Comparison of ENCODE assay signal across 24 mouse cellular contexts in genomic region chr16:3893739-3894138, GRCm38 (mm10). TPM values are rescaled to one million over a fixed set of nuclear protein-coding genes. Genes with fewer than 3 reads are reported as not detected.
DNase-seq lines count a peak whose midpoint lies in the region; ATAC-seq and TF ChIP-seq lines count a peak whose summit lies in the region.
"Had no signal": no experiment of that assay in that cellular context is flagged by ENCODE, and none has a peak within 500 bp of the region (broad histone marks: within the 10 kb centered on the region; RNA-seq: fewer than 3 reads in every experiment).

No protein-coding gene starts in this region.

- peaks cover 8% of the 10 kb centered on the region; the same call in 1 of the 2 replicates for H3K4me1 ChIP-seq in heart, embryonic 10.5 days
- peaks cover 89% of the 10 kb centered on the region for H3K4me1 ChIP-seq in megakaryocyte, embryonic 14.5 days
- peaks cover 9% of the 10 kb centered on the region for H3K4me1 ChIP-seq in heart, embryonic 15.5 days (replicated peaks)
- no peaks in the 10 kb centered on the region for H3K4me1 ChIP-seq in stomach, postnatal 0 days (replicated peaks; ENCODE audit: control insufficient read depth, insufficient read depth)
- H3K4me1 ChIP-seq: hindbrain, embryonic 12.5 days had no signal

- H3K4me2 ChIP-seq in heart, embryonic 15.5 days: no peak overlapping the region
- no peak overlapping the region for H3K4me2 ChIP-seq in stomach, postnatal 0 days (replicated peaks; ENCODE audit: low read depth)
- H3K4me2 ChIP-seq: embryonic facial prominence, embryonic 13.5 days; hindbrain, embryonic 12.5 days; midbrain, embryonic 11.5 days had no signal

- H3K9me3 ChIP-seq in heart, embryonic 10.5 days: no peaks in the 10 kb centered on the region
- no peaks in the 10 kb centered on the region for H3K9me3 ChIP-seq in megakaryocyte, embryonic 14.5 days
- H3K9me3 ChIP-seq in heart, embryonic 15.5 days (replicated peaks): no peaks in the 10 kb centered on the region
- H3K9me3 ChIP-seq in stomach, postnatal 0 days (ENCODE audit: control insufficient read depth, low read length): no peaks in the 10 kb centered on the region
- H3K9me3 ChIP-seq: embryonic facial prominence, embryonic 13.5 days; hindbrain, embryonic 12.5 days; liver, embryonic 13.5 days had no signal

- no peak for TF ChIP-seq CTCF in stomach, postnatal 0 days (IDR thresholded peaks at IDR 0.05; ENCODE audit: low read depth)
- no peak for TF ChIP-seq CTCF in left cerebral cortex, adult 2 months (IDR thresholded peaks at IDR 0.05)

- no peaks in the 10 kb centered on the region for H3K27me3 ChIP-seq in heart, embryonic 10.5 days (ENCODE audit: insufficient read depth, poor library complexity, severe bottlenecking)
- H3K27me3 ChIP-seq in megakaryocyte, embryonic 14.5 days (replicated peaks): no peaks in the 10 kb centered on the region
- H3K27me3 ChIP-seq in heart, embryonic 15.5 days: no peaks in the 10 kb centered on the region
- H3K27me3 ChIP-seq in stomach, postnatal 0 days (ENCODE audit: control insufficient read depth, insufficient read depth, low read length): no peaks in the 10 kb centered on the region
- H3K27me3 ChIP-seq: embryonic facial prominence, embryonic 13.5 days; hindbrain, embryonic 12.5 days; liver, embryonic 13.5 days had no signal

- peak overlapping the region; percentile 38; the same call in 1 of the 2 replicates for H3K27ac ChIP-seq in heart, embryonic 10.5 days
- peak overlapping the region; percentile 65 for H3K27ac ChIP-seq in heart, embryonic 15.5 days
- 0 out of 2 replicates have a peak overlapping the region, but pooled peaks have one; percentile 24 for H3K27ac ChIP-seq in stomach, postnatal 0 days (replicated peaks)
- no peak overlapping the region for H3K27ac ChIP-seq in left cerebral cortex, adult 2 months
- H3K27ac ChIP-seq: embryonic facial prominence, embryonic 13.5 days; hindbrain, embryonic 12.5 days; layer of hippocampus, adult 2 months had no signal

- ATAC-seq in megakaryocyte, adult 5-6 weeks (ENCODE audit: poor library complexity, severe bottlenecking): no peak
- ATAC-seq in heart, embryonic 15.5 days (replicated peaks; ENCODE audit: insufficient number of reproducible peaks, insufficient read depth, low FRiP score, low read depth): 0 out of 2 replicates have a peak, but pooled peaks have one; percentile 67
- no peak for ATAC-seq in stomach, postnatal 0 days (ENCODE audit: low FRiP score, low TSS enrichment)
- ATAC-seq: forebrain, embryonic 14.5 days had no signal

- no peak for TF ChIP-seq EP300 in stomach, postnatal 0 days (optimal IDR thresholded peaks at IDR 0.05)

- H3K9ac ChIP-seq in heart, embryonic 15.5 days: no peak overlapping the region
- H3K9ac ChIP-seq in stomach, postnatal 0 days (ENCODE audit: low read length): no peak overlapping the region
- H3K9ac ChIP-seq: embryonic facial prominence, embryonic 13.5 days; hindbrain, embryonic 12.5 days; liver, embryonic 13.5 days had no signal

- H3K4me3 ChIP-seq in heart, embryonic 10.5 days: no peak overlapping the region
- peak overlapping the region; percentile 82 for H3K4me3 ChIP-seq in megakaryocyte, embryonic 14.5 days (replicated peaks)
- H3K4me3 ChIP-seq in heart, embryonic 15.5 days: no peak overlapping the region
- no peak overlapping the region for H3K4me3 ChIP-seq in stomach, postnatal 0 days (ENCODE audit: low read depth, low read length)
- no peak overlapping the region for H3K4me3 ChIP-seq in left cerebral cortex, adult 2 months
- H3K4me3 ChIP-seq: embryonic facial prominence, embryonic 13.5 days; hindbrain, embryonic 12.5 days; layer of hippocampus, adult 2 months; liver, embryonic 13.5 days had no signal

- intact Hi-C loops in left cerebral cortex, adult 2 months (cut with DNase I): no loop called here

- H3K36me3 ChIP-seq in heart, embryonic 10.5 days: peaks cover 35% of the 10 kb centered on the region
- peaks cover 73% of the 10 kb centered on the region for H3K36me3 ChIP-seq in megakaryocyte, embryonic 14.5 days (replicated peaks; ENCODE audit: low read length)
- peaks cover 17% of the 10 kb centered on the region; the same call in 1 of the 2 replicates for H3K36me3 ChIP-seq in heart, embryonic 15.5 days
- H3K36me3 ChIP-seq in stomach, postnatal 0 days (ENCODE audit: control insufficient read depth, insufficient read depth, low read length): peaks cover 4% of the 10 kb centered on the region

- no peak for DNase-seq in heart, embryonic 10.5 days (ENCODE audit: low spot score)
- DNase-seq in heart, postnatal 4 days: no peak
- no peak for DNase-seq in stomach, postnatal 0 days (ENCODE audit: low spot score)
- no peak for DNase-seq in adrenal gland, adult 2 months
- no peak for DNase-seq in left cerebral cortex, adult 2 months (ENCODE audit: extremely low spot score in 1 of 2, low spot score in 2 of 2)
- DNase-seq: B cell, adult 2 months; cerebellum, adult 9-11 months; gastrocnemius, postnatal 36 days; kidney, adult 18-20 months; kidney, postnatal 10 days; layer of hippocampus, postnatal 36 days; left cerebral cortex, postnatal 4 days; liver, embryonic 13.5 days; lung, postnatal 14 days; retina, postnatal 1 day; thymus, postnatal 14 days had no signal

- 44% methylated on average over 3 of the region's 3 CpGs for WGBS in heart, embryonic 10.5 days
- WGBS in heart, embryonic 15.5 days: 16% methylated on average over 3 of the region's 3 CpGs
- WGBS in stomach, postnatal 0 days: 52% methylated on average over 3 of the region's 3 CpGs

RNA-seq across cellular contexts. Expression of gene Gm20695, which starts 9.3 kb away (rescaled TPM):
- 0.71 and 1.4 TPM in 2 replicates for polyA plus RNA-seq in heart, embryonic 10.5 days (2016; fragmentation: Nextera tagmentation; extraction: Ambion mirVana)
- 1 to 10 TPM in 1 of 2 experiments, not detected in 1; 1.4 TPM for total RNA-seq in heart, postnatal 4 days (2021)
- polyA plus RNA-seq in megakaryocyte, embryonic 14.5 days (2012; ENCODE audit: insufficient read depth, low replicate concordance): not detected in 2 replicates
- total RNA-seq in megakaryocyte, adult 5-6 weeks (2015): not detected in 2 replicates
- 0.98 and 1.3 TPM in 2 replicates for total RNA-seq in megakaryocyte, adult 5-6 weeks (2017)
- 0.58 and 0.93 TPM in 2 replicates for polyA plus RNA-seq in heart, embryonic 15.5 days (2015; fragmentation: Nextera tagmentation; extraction: Ambion mirVana)
- polyA plus RNA-seq in stomach, postnatal 0 days (2015; fragmentation: Nextera tagmentation; extraction: Ambion mirVana): 0.75 and 1.9 TPM in 2 replicates
- under 1 TPM in 1 of 2 experiments, not detected in 1; 0.52 TPM for total RNA-seq in adrenal gland, adult 2 months (2021)
- not detected in 2 replicates for polyA plus RNA-seq in adrenal gland, adult 2 months (2012; rRNA removed)
- total RNA-seq in left cerebral cortex, adult 2 months (2021): 1 to 10 TPM in 1 of 2 experiments, not detected in 1; 1.2 TPM
- total RNA-seq: gastrocnemius, postnatal 36 days had no signal

RNA-seq across cellular contexts. Expression of gene Zfp597, which starts 9.4 kb away (rescaled TPM):
- 5.4 and 6.5 TPM in 2 replicates for polyA plus RNA-seq in heart, embryonic 10.5 days (2016; fragmentation: Nextera tagmentation; extraction: Ambion mirVana)
- 10 to 100 TPM; 12.4 to 15.5 TPM for total RNA-seq in heart, postnatal 4 days (2021)
- 0.77 and 3.0 TPM in 2 replicates for polyA plus RNA-seq in megakaryocyte, embryonic 14.5 days (2012; ENCODE audit: insufficient read depth, low replicate concordance)
- total RNA-seq in megakaryocyte, adult 5-6 weeks (2015): 9.9 and 11.0 TPM in 2 replicates
- total RNA-seq in megakaryocyte, adult 5-6 weeks (2017): 20.8 and 22.5 TPM in 2 replicates
- polyA plus RNA-seq in heart, embryonic 15.5 days (2015; fragmentation: Nextera tagmentation; extraction: Ambion mirVana): 5.3 and 5.4 TPM in 2 replicates
- polyA plus RNA-seq in stomach, postnatal 0 days (2015; fragmentation: Nextera tagmentation; extraction: Ambion mirVana): 2.2 and 3.5 TPM in 2 replicates
- 10 to 100 TPM; 11.7 to 19.7 TPM for total RNA-seq in adrenal gland, adult 2 months (2021)
- polyA plus RNA-seq in adrenal gland, adult 2 months (2012; rRNA removed): 3.2 and 4.1 TPM in 2 replicates
- 10 to 100 TPM; 26.4 to 28.9 TPM for total RNA-seq in left cerebral cortex, adult 2 months (2021)

RNA-seq across cellular contexts. Expression of gene 1700037C18Rik, which starts 14.8 kb away (rescaled TPM):
- polyA plus RNA-seq in heart, embryonic 10.5 days (2016; fragmentation: Nextera tagmentation; extraction: Ambion mirVana): 7.0 and 7.4 TPM in 2 replicates
- 1 to 10 TPM; 5.8 to 6.9 TPM for total RNA-seq in heart, postnatal 4 days (2021)
- 18.9 and 24.5 TPM in 2 replicates for polyA plus RNA-seq in megakaryocyte, embryonic 14.5 days (2012; ENCODE audit: insufficient read depth, low replicate concordance)
- total RNA-seq in megakaryocyte, adult 5-6 weeks (2015): 1.2 and 5.9 TPM in 2 replicates
- total RNA-seq in megakaryocyte, adult 5-6 weeks (2017): 0.85 and 3.2 TPM in 2 replicates
- polyA plus RNA-seq in heart, embryonic 15.5 days (2015; fragmentation: Nextera tagmentation; extraction: Ambion mirVana): 7.7 and 8.5 TPM in 2 replicates
- 8.3 and 8.5 TPM in 2 replicates for polyA plus RNA-seq in stomach, postnatal 0 days (2015; fragmentation: Nextera tagmentation; extraction: Ambion mirVana)
- total RNA-seq in adrenal gland, adult 2 months (2021): 1 to 10 TPM; 4.0 to 6.3 TPM
- polyA plus RNA-seq in adrenal gland, adult 2 months (2012; rRNA removed): 11.4 and 11.9 TPM in 2 replicates
- total RNA-seq in left cerebral cortex, adult 2 months (2021): 1 to 10 TPM; 5.4 to 8.2 TPM

RNA-seq across cellular contexts. Expression of gene Cluap1, which starts 14.9 kb away (rescaled TPM):
- 13.8 and 16.1 TPM in 2 replicates for polyA plus RNA-seq in heart, embryonic 10.5 days (2016; fragmentation: Nextera tagmentation; extraction: Ambion mirVana)
- total RNA-seq in heart, postnatal 4 days (2021): 10 to 100 TPM; 11.7 to 11.8 TPM
- polyA plus RNA-seq in megakaryocyte, embryonic 14.5 days (2012; ENCODE audit: insufficient read depth, low replicate concordance): 17.0 TPM in 1 of 2 replicates, not detected in the other
- 12.4 and 17.8 TPM in 2 replicates for total RNA-seq in megakaryocyte, adult 5-6 weeks (2015)
- 15.9 and 18.2 TPM in 2 replicates for total RNA-seq in megakaryocyte, adult 5-6 weeks (2017)
- polyA plus RNA-seq in heart, embryonic 15.5 days (2015; fragmentation: Nextera tagmentation; extraction: Ambion mirVana): 14.2 and 15.6 TPM in 2 replicates
- polyA plus RNA-seq in stomach, postnatal 0 days (2015; fragmentation: Nextera tagmentation; extraction: Ambion mirVana): 13.6 and 13.8 TPM in 2 replicates
- 10 to 100 TPM; 14.4 to 18.2 TPM for total RNA-seq in adrenal gland, adult 2 months (2021)
- polyA plus RNA-seq in adrenal gland, adult 2 months (2012; rRNA removed): 10.3 and 15.2 TPM in 2 replicates
- total RNA-seq in left cerebral cortex, adult 2 months (2021): 10 to 100 TPM; 28.1 to 31.6 TPM

RNA-seq across cellular contexts. Expression of gene Naa60, which starts 21.6 kb away (rescaled TPM):
- polyA plus RNA-seq in heart, embryonic 10.5 days (2016; fragmentation: Nextera tagmentation; extraction: Ambion mirVana): 39.2 and 43.6 TPM in 2 replicates
- 10 to 100 TPM; 44.3 to 55.1 TPM for total RNA-seq in heart, postnatal 4 days (2021)
- 30.2 and 49.6 TPM in 2 replicates for polyA plus RNA-seq in megakaryocyte, embryonic 14.5 days (2012; ENCODE audit: insufficient read depth, low replicate concordance)
- 157 and 163 TPM in 2 replicates for total RNA-seq in megakaryocyte, adult 5-6 weeks (2015)
- total RNA-seq in megakaryocyte, adult 5-6 weeks (2017): 61.0 and 64.2 TPM in 2 replicates
- 29.6 and 40.6 TPM in 2 replicates for polyA plus RNA-seq in heart, embryonic 15.5 days (2015; fragmentation: Nextera tagmentation; extraction: Ambion mirVana)
- polyA plus RNA-seq in stomach, postnatal 0 days (2015; fragmentation: Nextera tagmentation; extraction: Ambion mirVana): 26.7 and 30.8 TPM in 2 replicates
- 100 to 1,000 TPM in 1 of 2 experiments, 10 to 100 TPM in 1; 75.7 to 106 TPM for total RNA-seq in adrenal gland, adult 2 months (2021)
- polyA plus RNA-seq in adrenal gland, adult 2 months (2012; rRNA removed): 91.3 and 122 TPM in 2 replicates
- total RNA-seq in left cerebral cortex, adult 2 months (2021): 100 to 1,000 TPM; 107 to 119 TPM
